Mouse (Mus musculus): ENCODE results near the gene Ccdc105. TPM values are rescaled to one million over a fixed set of nuclear protein-coding genes. Genes with fewer than 3 reads are reported as not detected.

The Ccdc105 gene
- 0.14 TPM in 1 of 2 replicates, not detected in the other for polyA plus RNA-seq (2015; fragmentation: Nextera tagmentation; extraction: Ambion mirVana)

DNA sequence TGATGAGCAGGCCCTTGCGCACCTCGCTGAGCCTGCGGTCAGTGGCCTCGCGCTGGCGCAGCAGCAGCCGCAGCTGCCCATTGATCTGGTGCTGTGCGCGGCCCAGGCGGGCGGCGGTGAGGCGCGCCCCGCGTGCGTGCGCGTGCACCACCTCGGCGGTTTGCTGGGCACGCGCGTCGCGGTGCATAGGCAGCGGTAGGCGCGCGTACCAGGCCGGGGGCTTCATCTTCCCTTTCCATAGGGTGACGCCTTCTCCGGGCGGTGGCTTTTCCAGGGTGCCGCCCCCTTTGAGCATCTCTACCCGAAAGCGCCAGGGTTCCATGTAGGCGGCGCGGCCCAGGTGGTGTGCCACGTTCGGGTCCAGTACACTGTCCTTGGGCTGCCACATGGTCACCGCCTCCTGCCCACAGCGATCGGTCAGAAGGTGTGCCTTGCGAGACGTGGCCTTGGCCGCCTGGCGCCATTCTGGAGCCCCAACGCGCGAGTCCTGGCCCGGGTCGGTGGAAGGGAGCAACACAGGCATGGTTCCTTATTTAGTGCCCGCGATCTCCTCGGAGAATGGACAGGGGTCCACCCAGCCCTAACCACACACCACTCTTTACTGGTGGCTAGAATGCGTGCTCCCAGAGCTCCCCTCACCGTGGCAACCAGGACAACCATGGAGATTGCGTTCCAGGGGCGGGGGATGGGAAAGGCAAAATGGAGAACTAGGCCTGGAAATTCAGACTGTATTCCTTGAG is at the start of gene Ccdc105:
Ccdc105 (minus strand) TSS at position 614 of the 740 bp plus-strand sequence.
- Histone ChIP-seq H3K36me3 (no peaks in the 10 kb centered on the region), H3K4me1 (replicated peaks) (peaks cover 4% of the 10 kb centered on the region; the same call in 1 of the 2 replicates), H3K27me3 (replicated peaks) (no peaks in the 10 kb centered on the region), H3K9me3 (no peaks in the 10 kb centered on the region), H3K4me3 (replicated peaks) (peak within 1 kb of the TSS; percentile 53), H3K4me2 (replicated peaks) (peak within 1 kb of the TSS; percentile 93), H3K9ac (peak within 1 kb of the TSS; percentile 56), H3K27ac (no peak within 1 kb of the TSS)
- peak; percentile 93 for ATAC-seq
- WGBS: 2% methylated on average over 61 of the region's 61 CpGs

DNA sequence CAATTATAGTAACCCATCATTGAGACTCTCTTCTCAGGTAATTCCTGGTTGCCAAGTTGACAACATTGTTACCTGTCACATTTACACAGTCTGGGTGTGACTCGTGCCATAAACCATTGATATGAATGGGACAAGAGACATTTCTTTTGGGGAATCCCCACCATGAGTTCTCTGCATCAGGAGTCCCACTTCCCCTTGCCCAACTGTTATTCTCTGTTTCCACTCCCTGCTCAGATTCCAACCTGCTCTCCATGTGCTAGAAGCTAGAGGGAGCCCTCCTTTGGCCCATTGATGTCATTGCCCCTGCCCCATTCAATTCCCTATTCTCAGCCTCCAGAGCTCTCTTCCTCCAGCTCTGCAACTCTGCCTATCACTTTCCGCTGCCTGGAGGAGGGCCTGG is 48.6 kb upstream of the Ccdc105 start:
- H3K4me1 ChIP-seq (replicated peaks): no peaks in the 10 kb centered on the region

DNA sequence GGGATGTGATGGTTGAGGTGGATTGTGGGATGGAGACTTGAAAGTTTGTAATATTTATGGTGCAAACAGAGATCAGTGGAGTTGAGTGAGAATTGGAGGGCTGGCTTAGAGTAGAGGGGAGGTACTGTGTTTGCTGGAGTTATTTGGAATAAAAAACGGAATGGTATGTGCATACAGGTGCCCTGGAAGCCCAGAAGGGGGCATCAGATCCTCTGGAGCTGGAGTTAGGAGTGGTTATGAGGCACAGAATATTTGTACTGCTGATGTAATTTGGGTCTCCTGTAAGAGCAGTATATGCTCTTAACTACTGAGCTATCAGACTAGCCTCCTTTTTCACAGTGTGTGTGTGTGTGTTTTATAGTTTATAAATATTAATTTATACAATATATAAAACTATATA is 37.7 kb upstream of the Ccdc105 start:
- Histone ChIP-seq H3K9ac (no peak overlapping the region), H3K4me3 (replicated peaks) (no peak overlapping the region), H3K4me2 (replicated peaks) (no peak overlapping the region), H3K4me1 (replicated peaks) (no peaks in the 10 kb centered on the region), H3K27ac (no peak overlapping the region), H3K9me3 (no peaks in the 10 kb centered on the region), H3K27me3 (replicated peaks) (no peaks in the 10 kb centered on the region), H3K36me3 (no peaks in the 10 kb centered on the region)
- no peak for ATAC-seq
- WGBS: 43% methylated on average over 1 of the region's 1 CpGs

More for the DNA sequence above, 48.6 kb upstream of the Ccdc105 start:
- Histone ChIP-seq H3K4me2 (replicated peaks) (no peak overlapping the region), H3K36me3 (no peaks in the 10 kb centered on the region), H3K4me3 (replicated peaks) (no peak overlapping the region), H3K27ac (no peak overlapping the region), H3K9ac (no peak overlapping the region), H3K27me3 (replicated peaks) (no peaks in the 10 kb centered on the region), H3K9me3 (no peaks in the 10 kb centered on the region)
- WGBS: 77% methylated on average over 2 of the region's 2 CpGs
- ATAC-seq: no peak

DNA sequence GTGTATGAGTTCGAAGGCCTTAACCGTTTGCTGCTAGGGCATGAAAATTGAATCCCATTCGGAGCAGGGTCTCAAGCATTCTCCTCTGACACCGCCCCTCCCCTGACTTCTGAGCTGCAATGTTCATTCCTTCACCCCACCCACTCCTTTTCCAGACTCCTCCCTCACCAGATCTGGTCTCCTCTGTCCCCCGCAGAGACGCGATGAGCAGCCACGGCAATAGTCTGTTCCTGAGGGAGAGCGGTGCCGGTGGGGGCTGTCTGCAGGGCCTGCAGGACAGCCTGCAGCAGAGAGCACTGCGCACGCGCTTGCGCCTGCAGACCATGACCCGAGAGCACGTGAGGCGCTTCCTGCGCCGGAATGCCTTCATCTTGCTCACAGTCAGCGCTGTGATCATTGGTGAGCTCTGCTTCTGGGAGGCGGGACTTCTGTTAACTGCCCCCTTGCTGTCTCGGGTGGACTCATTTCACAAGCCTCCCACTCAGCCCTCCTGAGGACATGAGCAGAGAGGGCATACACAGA is 34.8 kb upstream of the Ccdc105 start:
- Histone ChIP-seq H3K9ac (peak overlapping the region; percentile 47), H3K27ac (0 out of 2 replicates have a peak overlapping the region, but pooled peaks have one; percentile 54), H3K4me2 (replicated peaks) (peak overlapping the region; percentile 84), H3K36me3 (no peaks in the 10 kb centered on the region), H3K9me3 (no peaks in the 10 kb centered on the region), H3K4me1 (replicated peaks) (no peaks in the 10 kb centered on the region), H3K4me3 (replicated peaks) (peak overlapping the region; percentile 43), H3K27me3 (replicated peaks) (no peaks in the 10 kb centered on the region)
- peak; percentile 97 for ATAC-seq
- 4% methylated on average over 22 of the region's 22 CpGs for WGBS

DNA sequence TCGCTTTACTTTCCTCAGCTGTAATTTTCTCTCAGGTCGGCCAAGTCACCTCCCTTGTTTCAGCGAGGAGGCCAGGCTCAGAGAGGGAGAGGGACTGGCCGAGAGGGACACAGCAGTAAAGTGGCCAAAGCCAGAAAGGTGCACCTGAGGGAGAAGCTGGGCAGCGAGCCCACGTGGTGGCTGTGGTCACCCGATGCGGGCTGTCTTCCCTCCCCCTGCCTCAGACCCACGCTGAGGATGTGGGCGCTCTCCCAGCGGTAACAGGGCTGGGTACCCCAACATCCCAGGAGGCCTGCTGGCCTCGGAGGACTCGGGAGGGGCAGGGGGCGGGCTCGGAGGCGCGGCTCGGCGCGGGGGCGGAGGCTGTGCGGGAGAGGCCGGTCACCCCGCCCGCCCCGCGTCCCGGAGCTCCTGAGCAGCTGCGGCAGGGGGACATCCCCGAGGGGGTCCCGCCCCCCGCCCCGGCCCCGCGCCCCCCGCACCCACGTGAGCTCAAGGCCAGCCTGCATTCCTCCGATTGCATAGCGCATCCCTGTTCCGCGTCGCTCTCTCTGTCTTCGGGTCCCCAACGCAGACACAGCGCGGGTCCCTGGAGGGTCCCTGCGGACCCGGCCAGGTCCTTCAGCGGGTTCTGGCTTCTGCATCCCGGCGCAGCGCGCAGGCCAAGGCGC is 27.3 kb upstream of the Ccdc105 start, which contains the start of gene Slc1a6:
Slc1a6 (plus strand) TSS at position 516 of the 671 bp plus-strand sequence.
- Histone ChIP-seq H3K9me3 (no peaks in the 10 kb centered on the region), H3K36me3 (no peaks in the 10 kb centered on the region), H3K4me1 (replicated peaks) (peaks cover 10% of the 10 kb centered on the region; the same call in 1 of the 2 replicates), H3K4me3 (replicated peaks) (peak within 1 kb of the TSS; percentile 57), H3K27ac (no peak within 1 kb of the TSS), H3K27me3 (replicated peaks) (no peaks in the 10 kb centered on the region), H3K9ac (peak within 1 kb of the TSS; percentile 48), H3K4me2 (replicated peaks) (peak within 1 kb of the TSS; percentile 98)
- under 1% methylated on average over 37 of the region's 54 CpGs for WGBS
- ATAC-seq: peak; percentile 87

DNA sequence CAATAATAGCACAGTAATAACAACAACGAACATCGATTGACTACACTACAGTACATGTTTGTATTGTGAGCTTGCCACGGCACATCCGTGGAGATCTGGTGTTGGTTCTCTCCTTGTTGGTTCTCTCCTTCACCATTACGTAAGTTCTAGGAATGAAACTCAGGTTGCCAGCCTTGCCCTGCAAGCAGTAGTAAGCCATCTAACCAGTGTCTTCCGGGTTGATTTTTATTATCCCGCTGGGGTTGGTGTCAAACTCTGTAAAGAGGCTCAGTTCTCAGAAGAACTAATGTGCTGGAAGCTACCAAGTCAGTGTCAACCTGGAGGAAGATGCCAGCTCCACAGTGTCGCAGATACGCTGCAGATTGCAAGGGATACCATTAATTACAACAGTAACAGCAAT is 26.7 kb upstream of the Ccdc105 start:
- peak; percentile 51 for ATAC-seq
- H3K4me3 ChIP-seq (replicated peaks): peak overlapping the region; percentile 57
- H3K4me2 ChIP-seq (replicated peaks): peak overlapping the region; percentile 98

DNA sequence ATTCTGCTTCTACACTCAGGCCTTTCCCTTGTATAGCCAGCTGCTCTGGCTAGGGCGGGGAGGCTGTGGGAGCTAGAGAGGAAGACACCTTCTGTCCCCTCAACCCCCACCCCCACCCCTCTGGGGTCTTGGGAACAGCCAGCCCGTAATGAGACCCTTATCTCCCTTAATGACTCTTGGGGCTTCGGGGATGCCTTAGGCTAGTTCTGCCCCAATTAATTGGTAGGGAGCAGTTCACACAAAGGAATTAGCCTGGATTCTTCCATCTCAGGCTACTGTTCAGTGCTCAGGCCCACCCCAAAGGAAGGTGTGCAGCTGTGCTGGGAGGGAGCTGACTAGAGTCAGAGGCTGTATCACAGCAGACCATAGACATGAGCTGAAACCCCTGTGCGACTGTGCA is 23.0 kb upstream of the Ccdc105 start:
- no peak overlapping the region for H3K4me3 ChIP-seq (replicated peaks)
- H3K4me1 ChIP-seq (replicated peaks): peaks cover 10% of the 10 kb centered on the region; the same call in 1 of the 2 replicates
- H3K9me3 ChIP-seq: no peaks in the 10 kb centered on the region
- ATAC-seq: no peak
- no peak overlapping the region for H3K4me2 ChIP-seq (replicated peaks)
- no peak overlapping the region for H3K27ac ChIP-seq
- H3K27me3 ChIP-seq (replicated peaks): no peaks in the 10 kb centered on the region
- no peak overlapping the region for H3K9ac ChIP-seq
- H3K36me3 ChIP-seq: no peaks in the 10 kb centered on the region
- WGBS: 44% methylated on average over 4 of the region's 4 CpGs

More for the DNA sequence above, 26.7 kb upstream of the Ccdc105 start:
- Histone ChIP-seq H3K9ac (peak overlapping the region; percentile 48), H3K36me3 (no peaks in the 10 kb centered on the region), H3K27me3 (replicated peaks) (no peaks in the 10 kb centered on the region), H3K27ac (no peak overlapping the region), H3K4me1 (replicated peaks) (peaks cover 10% of the 10 kb centered on the region; the same call in 1 of the 2 replicates), H3K9me3 (no peaks in the 10 kb centered on the region)
- WGBS: 54% methylated on average over 9 of the region's 9 CpGs

DNA sequence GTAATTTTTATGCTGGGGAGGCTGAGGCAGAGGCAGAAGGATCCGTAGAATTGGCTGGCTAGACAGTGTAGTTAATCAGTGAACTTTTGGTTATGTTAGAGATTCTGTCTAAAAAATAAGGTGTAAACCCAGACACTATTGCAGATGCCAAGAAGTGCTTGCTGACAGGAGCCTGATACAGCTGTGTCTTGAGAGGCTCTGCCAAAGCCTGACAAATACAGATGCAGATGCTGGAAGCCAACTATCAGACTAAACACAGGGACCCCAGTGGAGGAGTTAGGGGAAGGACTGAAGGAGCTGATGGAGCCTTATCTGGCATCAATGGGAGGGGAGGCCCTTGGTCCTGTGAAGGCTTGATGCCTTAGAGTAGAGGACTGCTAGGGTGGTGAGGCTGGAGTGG is 12.7 kb upstream of the Ccdc105 start:
- Histone ChIP-seq H3K4me3 (replicated peaks) (no peak overlapping the region), H3K9me3 (no peaks in the 10 kb centered on the region), H3K27me3 (replicated peaks) (no peaks in the 10 kb centered on the region), H3K9ac (no peak overlapping the region), H3K27ac (no peak overlapping the region), H3K36me3 (no peaks in the 10 kb centered on the region), H3K4me2 (replicated peaks) (no peak overlapping the region), H3K4me1 (replicated peaks) (no peaks in the 10 kb centered on the region)
- WGBS: 63% methylated on average over 1 of the region's 1 CpGs
- ATAC-seq: no peak

DNA sequence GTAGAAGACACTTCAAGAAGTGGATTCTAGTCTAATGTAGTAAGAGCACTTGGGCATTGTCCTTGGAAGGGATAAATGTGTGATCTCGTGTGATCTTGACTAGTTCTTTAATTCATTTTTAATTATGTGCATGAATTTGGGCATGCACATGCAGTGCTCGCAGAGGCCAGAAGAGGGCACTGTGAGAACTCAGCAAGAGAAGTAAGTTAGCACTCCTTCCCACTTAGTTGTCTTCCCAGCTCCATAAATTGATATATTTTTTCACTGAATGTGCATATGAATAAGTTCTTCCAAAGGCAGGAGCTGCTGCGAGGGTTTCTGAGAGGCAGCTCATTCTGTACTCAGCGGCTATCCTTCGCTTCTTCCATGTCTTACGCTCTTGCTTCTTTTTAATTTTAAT is 3.2 kb upstream of the Ccdc105 start:
- Histone ChIP-seq H3K4me1 (replicated peaks) (peaks cover 3% of the 10 kb centered on the region; the same call in 1 of the 2 replicates), H3K27ac (no peak overlapping the region), H3K27me3 (replicated peaks) (no peaks in the 10 kb centered on the region), H3K9ac (no peak overlapping the region), H3K36me3 (no peaks in the 10 kb centered on the region), H3K4me3 (replicated peaks) (no peak overlapping the region), H3K9me3 (no peaks in the 10 kb centered on the region), H3K4me2 (replicated peaks) (no peak overlapping the region)
- WGBS: 33% methylated on average over 6 of the region's 6 CpGs
- ATAC-seq: no peak

DNA sequence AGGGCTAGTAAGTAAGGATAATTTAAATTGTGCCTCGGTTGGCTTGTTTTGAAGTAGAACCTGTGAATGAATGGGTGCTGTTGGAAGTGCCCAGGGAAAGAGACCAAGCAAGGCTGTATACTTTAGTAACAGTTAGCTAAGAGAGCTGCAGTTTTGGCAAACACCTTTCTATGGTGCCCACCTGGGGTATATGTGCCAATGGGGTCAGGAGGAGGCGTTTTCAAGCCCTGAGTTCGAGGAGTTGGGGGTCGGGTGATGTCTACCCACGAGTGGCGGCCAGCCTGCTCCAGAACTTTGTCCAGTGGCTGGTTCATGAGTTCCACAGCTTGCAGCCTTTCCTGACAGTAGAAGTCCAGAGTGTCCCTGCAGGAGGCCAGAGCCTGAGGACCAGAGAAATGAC is 3.9 kb downstream of the Ccdc105 start:
- Histone ChIP-seq H3K4me1 (replicated peaks) (peaks cover 8% of the 10 kb centered on the region; the same call in 1 of the 2 replicates), H3K4me2 (replicated peaks) (no peak overlapping the region), H3K27me3 (replicated peaks) (no peaks in the 10 kb centered on the region), H3K4me3 (replicated peaks) (no peak overlapping the region), H3K9ac (no peak overlapping the region), H3K9me3 (no peaks in the 10 kb centered on the region), H3K27ac (no peak overlapping the region), H3K36me3 (no peaks in the 10 kb centered on the region)
- WGBS: 91% methylated on average over 6 of the region's 6 CpGs
- ATAC-seq: no peak

DNA sequence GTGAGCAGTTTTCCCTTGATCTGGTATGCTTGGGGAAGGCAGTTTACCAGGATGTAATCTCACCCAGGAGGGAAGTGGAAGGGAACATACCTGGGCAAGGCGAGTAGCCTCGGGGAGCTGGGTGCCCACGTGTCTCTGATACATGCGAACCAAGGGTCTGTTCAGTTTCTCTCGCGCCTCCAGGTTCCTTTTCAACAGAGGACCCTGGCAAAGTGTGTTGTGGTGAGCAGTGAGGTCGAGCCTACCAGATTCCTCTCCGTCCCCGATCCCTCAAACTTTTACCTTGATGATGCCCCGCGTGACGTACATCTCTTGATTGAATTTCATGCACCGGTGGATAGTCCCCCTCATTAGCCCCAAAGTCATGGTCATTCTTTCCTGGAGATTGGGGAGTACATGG is 4.7 kb downstream of the Ccdc105 start:
- no peak for ATAC-seq
- WGBS: 81% methylated on average over 13 of the region's 13 CpGs
- H3K36me3 ChIP-seq: no peaks in the 10 kb centered on the region
- H3K9ac ChIP-seq: no peak overlapping the region
- no peak overlapping the region for H3K27ac ChIP-seq
- no peaks in the 10 kb centered on the region for H3K27me3 ChIP-seq (replicated peaks)
- no peak overlapping the region for H3K4me2 ChIP-seq (replicated peaks)
- H3K4me3 ChIP-seq (replicated peaks): no peak overlapping the region
- H3K9me3 ChIP-seq: no peaks in the 10 kb centered on the region
- peaks cover 8% of the 10 kb centered on the region; the same call in 1 of the 2 replicates for H3K4me1 ChIP-seq (replicated peaks)

DNA sequence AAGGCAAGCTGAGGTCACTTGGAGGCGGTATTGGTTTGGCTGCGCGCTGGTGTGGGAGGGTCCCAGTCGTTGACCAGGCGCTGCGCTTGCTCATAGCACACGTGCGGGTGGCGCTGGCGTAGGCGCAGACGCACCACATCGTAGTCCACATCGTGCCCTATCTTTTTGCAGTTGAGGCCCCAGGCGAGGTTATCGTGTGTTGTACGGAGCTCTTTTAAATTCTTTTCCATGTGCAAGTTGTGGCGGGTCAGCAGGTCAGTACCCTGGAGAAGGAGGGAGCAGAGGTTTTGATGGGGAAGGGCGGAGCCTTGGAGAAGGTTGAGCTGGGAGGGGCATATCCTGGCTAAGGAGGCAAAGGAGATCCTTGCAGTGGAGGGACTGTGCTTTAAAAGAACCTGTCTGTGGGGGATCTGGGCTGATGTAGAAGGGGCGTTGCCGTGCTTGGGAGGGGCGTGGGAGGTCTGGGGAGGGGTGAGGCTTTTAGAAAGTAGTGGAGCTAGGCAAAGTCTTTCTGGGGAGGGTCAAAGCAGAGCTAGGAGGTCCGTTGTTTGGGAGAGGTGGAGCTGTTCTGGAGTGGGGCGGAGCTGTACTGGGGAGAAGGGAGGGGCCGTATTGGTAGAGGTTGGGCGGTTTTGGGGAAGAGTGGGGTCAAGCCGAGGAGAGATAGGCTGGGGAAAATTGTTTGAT is 5.7 kb downstream of the Ccdc105 start:
- no peak overlapping the region for H3K9ac ChIP-seq
- peak overlapping the region; percentile 29 for H3K4me3 ChIP-seq (replicated peaks)

More for the DNA sequence above, 5.7 kb downstream of the Ccdc105 start:
- Histone ChIP-seq H3K27ac (no peak overlapping the region), H3K9me3 (no peaks in the 10 kb centered on the region), H3K4me1 (replicated peaks) (peaks cover 7% of the 10 kb centered on the region; the same call in 1 of the 2 replicates), H3K27me3 (replicated peaks) (no peaks in the 10 kb centered on the region), H3K4me2 (replicated peaks) (peak overlapping the region; percentile 79), H3K36me3 (no peaks in the 10 kb centered on the region)
- peak; percentile 80 for ATAC-seq
- 1% methylated on average over 27 of the region's 27 CpGs for WGBS

Measured in intestine, embryonic 15.5 days (tissue).